Mouse (Mus musculus): ENCODE measurements around the gene Hoxa2. TPM values are rescaled to one million over a fixed set of nuclear protein-coding genes. Genes with fewer than 3 reads are reported as not detected.

The Hoxa2 gene
- total and polyA plus RNA-seq, 3 experiments, result 0.26 TPM; not detected in 2

GRCm38 (mm10) chr6:52184668-52185067 is 20.0 kb upstream of the Hoxa2 start:
- Histone ChIP-seq H3K27ac (ENCODE audit: insufficient read depth, low read depth) (no peak overlapping the region), H3K4me2 (ENCODE audit: insufficient read depth, low read depth, poor library complexity, severe bottlenecking) (no peak overlapping the region), H3K9ac (ENCODE audit: insufficient read depth, low read depth) (no peak overlapping the region), H3K79me2 (replicated peaks; ENCODE audit: control insufficient read depth, extremely low read depth, insufficient read depth, poor library complexity, severe bottlenecking) (no peaks in the 10 kb centered on the region), H3K4me1 (ENCODE audit: control insufficient read depth in 1 of 2, insufficient read depth in 2 of 2) (no peaks in the 10 kb centered on the region), H3K4me3 (replicated peaks in 1 of 3; ENCODE audit: low read depth in 2 of 3, low read length in 2 of 3, poor library complexity in 1 of 3) (no peak overlapping the region), H3K9me3 (replicated peaks; ENCODE audit: low read length) (no peaks in the 10 kb centered on the region), H3K27me3 (replicated peaks) (no peaks in the 10 kb centered on the region), H3K36me3 (replicated peaks in 1 of 2; ENCODE audit: control insufficient read depth in 1 of 2, insufficient read depth in 1 of 2, low read length in 1 of 2) (no peaks in the 10 kb centered on the region)
- dilution Hi-C loops (cut with MboI; ENCODE audit: extremely low pct_ligation_motif_present, extremely low pct_unique_long_range_greater_than_20kb, low sequenced_read_pairs) (no loop called here), in situ Hi-C loops (cut with MboI; ENCODE audit: low pct_ligation_motif_present, low pct_unique_long_range_greater_than_20kb, low sequenced_read_pairs) (no loop called here)
- TF ChIP-seq NELFE (IDR thresholded peaks at IDR 0.05; ENCODE audit: low read depth, low read length) (no peak), E2F4 (IDR thresholded peaks at IDR 0.05; ENCODE audit: insufficient replicate concordance, low read depth, low read length) (no peak), TBP (conservative IDR thresholded peaks at IDR 0.05; ENCODE audit: low read depth, low read length) (no peak), ZMIZ1 (IDR thresholded peaks at IDR 0.05; ENCODE audit: low read depth, low read length) (no peak), MYC (IDR thresholded peaks at IDR 0.05; ENCODE audit: low read depth, low read length) (no peak), NRF1 (IDR thresholded peaks at IDR 0.05; ENCODE audit: low read depth, low read length) (no peak), ZNF384 (IDR thresholded peaks at IDR 0.05; ENCODE audit: low read depth, low read length) (no peak), MAZ (IDR thresholded peaks at IDR 0.05; ENCODE audit: low read depth, low read length) (no peak), JUN (IDR thresholded peaks at IDR 0.05; ENCODE audit: insufficient read depth, low read depth, low read length) (no peak), ZKSCAN1 (IDR thresholded peaks at IDR 0.05; ENCODE audit: borderline replicate concordance, low read depth, low read length) (no peak), ZC3H11A (IDR thresholded peaks at IDR 0.05; ENCODE audit: low read depth, low read length) (no peak), TCF12 (IDR thresholded peaks at IDR 0.05; ENCODE audit: low read depth, low read length) (no peak), POLR2A (IDR thresholded peaks at IDR 0.05; ENCODE audit: low read depth, low read length) (no peak), MAX (IDR thresholded peaks at IDR 0.05; ENCODE audit: low read length) (no peak), JUND (conservative IDR thresholded peaks at IDR 0.05; ENCODE audit: low read depth, low read length) (no peak), RAD21 (IDR thresholded peaks at IDR 0.05; ENCODE audit: low read depth, low read length) (no peak), GABPA (IDR thresholded peaks at IDR 0.05; ENCODE audit: insufficient replicate concordance, low read depth, low read length) (no peak), POLR2AphosphoS2 (IDR thresholded peaks at IDR 0.05; ENCODE audit: low read depth, low read length) (no peak), HCFC1 (IDR thresholded peaks at IDR 0.05; ENCODE audit: low read depth, low read length) (no peak), MAFK (IDR thresholded peaks at IDR 0.05; ENCODE audit: insufficient replicate concordance, low read length) (no peak)
- no peak for DNase-seq (ENCODE audit: extremely low read depth)

GRCm38 (mm10) chr6:52183311-52184080 is 18.9 kb upstream of the Hoxa2 start:
- dilution Hi-C loops (cut with MboI; ENCODE audit: extremely low pct_ligation_motif_present, extremely low pct_unique_long_range_greater_than_20kb, low sequenced_read_pairs) (no loop called here), in situ Hi-C loops (cut with MboI; ENCODE audit: low pct_ligation_motif_present, low pct_unique_long_range_greater_than_20kb, low sequenced_read_pairs) (no loop called here)
- no peaks in the 10 kb centered on the region for H3K36me3 ChIP-seq (replicated peaks in 1 of 2; ENCODE audit: control insufficient read depth in 1 of 2, insufficient read depth in 1 of 2, low read length in 1 of 2)
- no peak overlapping the region for H3K9ac ChIP-seq (ENCODE audit: insufficient read depth, low read depth)
- H3K4me3 ChIP-seq (replicated peaks in 1 of 3; ENCODE audit: low read depth in 2 of 3, low read length in 2 of 3, poor library complexity in 1 of 3), result no peak overlapping the region
- H3K9me3 ChIP-seq (replicated peaks; ENCODE audit: low read length), result no peaks in the 10 kb centered on the region
- no peaks in the 10 kb centered on the region for H3K79me2 ChIP-seq (replicated peaks; ENCODE audit: control insufficient read depth, extremely low read depth, insufficient read depth, poor library complexity, severe bottlenecking)
- H3K27ac ChIP-seq (ENCODE audit: insufficient read depth, low read depth), result no peak overlapping the region
- no peak for TF ChIP-seq MYC (IDR thresholded peaks at IDR 0.05; ENCODE audit: low read depth, low read length)
- no peak for DNase-seq (ENCODE audit: extremely low read depth)
- H3K27me3 ChIP-seq (replicated peaks), result no peaks in the 10 kb centered on the region
- no peak overlapping the region for H3K4me2 ChIP-seq (ENCODE audit: insufficient read depth, low read depth, poor library complexity, severe bottlenecking)
- no peaks in the 10 kb centered on the region for H3K4me1 ChIP-seq (ENCODE audit: control insufficient read depth in 1 of 2, insufficient read depth in 2 of 2)
